ENCODE assay signal across 8 mouse cellular contexts in genomic region chr8:70698310-70699109, GRCm38 (mm10). TPM values are rescaled to one million over a fixed set of nuclear protein-coding genes. Genes with fewer than 3 reads are reported as not detected.
DNase-seq lines count a peak whose midpoint lies in the region; ATAC-seq and TF ChIP-seq lines count a peak whose summit lies in the region.

Jund (plus strand) TSS chr8:70698949.

- intact Hi-C loops in heart, postnatal 14 days (cut with DNase I), result no loop called here

- H3K36me3 ChIP-seq in ES-Bruce4 (ENCODE audit: control insufficient read depth, insufficient read depth, low read length, poor library complexity, severe bottlenecking), result no peaks in the 10 kb centered on the region
- H3K36me3 ChIP-seq in forebrain, embryonic 14.5 days (ENCODE audit: control insufficient read depth, insufficient read depth, low read length), result peaks cover 10% of the 10 kb centered on the region; the same call in 1 of the 2 replicates
- H3K36me3 ChIP-seq in neural tube, embryonic 15.5 days, result no peaks in the 10 kb centered on the region; the same call in 1 of the 2 replicates

- WGBS in forebrain, embryonic 14.5 days, result under 1% methylated on average over 59 of the region's 69 CpGs
- under 1% methylated on average over 55 of the region's 69 CpGs for WGBS in neural tube, embryonic 15.5 days

- no peaks in the 10 kb centered on the region for H3K9me3 ChIP-seq in ES-Bruce4 (replicated peaks; ENCODE audit: control insufficient read depth, insufficient read depth, low read length, poor library complexity, severe bottlenecking)
- no peaks in the 10 kb centered on the region for H3K9me3 ChIP-seq in forebrain, embryonic 14.5 days (replicated peaks; ENCODE audit: control insufficient read depth, low read length)
- H3K9me3 ChIP-seq in neural tube, embryonic 15.5 days (replicated peaks), result no peaks in the 10 kb centered on the region

- peak within 1 kb of the TSS; percentile 81 for H3K4me3 ChIP-seq in ES-Bruce4 (ENCODE audit: low read depth, low read length)
- peak within 1 kb of the TSS; percentile 99 for H3K4me3 ChIP-seq in forebrain, embryonic 14.5 days (ENCODE audit: low read depth, low read length)
- H3K4me3 ChIP-seq in neural tube, embryonic 15.5 days (replicated peaks), result peak within 1 kb of the TSS; percentile 68

- peak within 1 kb of the TSS; percentile 58 for H3K4me2 ChIP-seq in forebrain, embryonic 14.5 days (ENCODE audit: low read length)
- peak within 1 kb of the TSS; percentile 70 for H3K4me2 ChIP-seq in neural tube, embryonic 15.5 days

- peak; percentile 99 for DNase-seq in forebrain, embryonic 14.5 days (ENCODE audit: low spot score)
- DNase-seq in heart, postnatal 14 days, result peak; percentile 100
- DNase-seq in layer of hippocampus, adult 11-12 months (ENCODE audit: low spot score), result peak; percentile 99
- peak; percentile 99 for DNase-seq in lung, adult 18-20 months
- peak; percentile 99 for DNase-seq in testis, postnatal 14 days (ENCODE audit: low spot score)

- ATAC-seq in cerebellum, adult (ENCODE audit: insufficient number of reproducible peaks, low FRiP score, low TSS enrichment), result peak; percentile 62
- ATAC-seq in forebrain, embryonic 14.5 days, result peak; percentile 86
- ATAC-seq in neural tube, embryonic 15.5 days (ENCODE audit: low FRiP score), result peak; percentile 89

- peaks cover 2% of the 10 kb centered on the region for H3K4me1 ChIP-seq in ES-Bruce4 (ENCODE audit: control insufficient read depth, insufficient read depth, low read length)
- peaks cover 33% of the 10 kb centered on the region for H3K4me1 ChIP-seq in forebrain, embryonic 14.5 days (ENCODE audit: control insufficient read depth, insufficient read depth, low read length)
- peaks cover 62% of the 10 kb centered on the region for H3K4me1 ChIP-seq in neural tube, embryonic 15.5 days

- no peaks in the 10 kb centered on the region for H3K27me3 ChIP-seq in ES-Bruce4 (ENCODE audit: control insufficient read depth, insufficient read depth, low read length, poor library complexity, severe bottlenecking)
- H3K27me3 ChIP-seq in forebrain, embryonic 14.5 days (replicated peaks; ENCODE audit: control insufficient read depth, insufficient read depth, low read length), result no peaks in the 10 kb centered on the region
- H3K27me3 ChIP-seq in neural tube, embryonic 15.5 days (replicated peaks), result no peaks in the 10 kb centered on the region

- TF ChIP-seq POLR2A in ES-Bruce4 (IDR thresholded peaks at IDR 0.05; ENCODE audit: insufficient read depth, low read length), result peak; percentile 92

- peak within 1 kb of the TSS; percentile 95 for H3K9ac ChIP-seq in ES-Bruce4 (ENCODE audit: low read depth, poor library complexity, severe bottlenecking)
- peak within 1 kb of the TSS; percentile 99 for H3K9ac ChIP-seq in forebrain, embryonic 14.5 days (ENCODE audit: low read length)
- H3K9ac ChIP-seq in neural tube, embryonic 15.5 days (replicated peaks), result peak within 1 kb of the TSS; percentile 93

- peak; percentile 66; the same call in 1 of the 2 replicates for TF ChIP-seq EP300 in ES-Bruce4 (IDR thresholded peaks at IDR 0.05; ENCODE audit: insufficient read depth, low read depth, low read length)

- H3K27ac ChIP-seq in ES-Bruce4 (ENCODE audit: insufficient read depth, low read length), result peak within 1 kb of the TSS; percentile 78
- H3K27ac ChIP-seq in forebrain, embryonic 14.5 days (ENCODE audit: low read depth, low read length), result peak within 1 kb of the TSS; percentile 99
- H3K27ac ChIP-seq in neural tube, embryonic 15.5 days (replicated peaks), result peak within 1 kb of the TSS; percentile 99

- no peak for TF ChIP-seq CTCF in ES-Bruce4 (IDR thresholded peaks at IDR 0.05; ENCODE audit: low read depth, low read length)

RNA-seq across cellular contexts. Expression of gene Jund, which starts in this region (rescaled TPM):
- polyA plus RNA-seq in ES-Bruce4 (2011; ENCODE audit: insufficient read depth, insufficient read length, low read depth, missing spikeins), result 56.6 and 66.4 TPM in 2 replicates
- polyA plus RNA-seq in forebrain, embryonic 14.5 days (2014; fragmentation: Nextera tagmentation; extraction: Ambion mirVana), result 87.2 and 94.0 TPM in 2 replicates
- 100 to 1,000 TPM; 159 to 162 TPM for total RNA-seq in heart, postnatal 14 days (2021)
- 73.7 and 82.7 TPM in 2 replicates for polyA plus RNA-seq in neural tube, embryonic 15.5 days (2015; fragmentation: Nextera tagmentation; extraction: Ambion mirVana)

Comparison
In these comparisons a context has a peak if more than half of its experiments do, and no peak if none do; other contexts are left out.
1. Peak in every context shown above with its lines: DNase-seq, ATAC-seq, H3K4me3 ChIP-seq and H3K27ac ChIP-seq.